Mouse (Mus musculus): ENCODE measurements at regions not wholly inside any gene's neighbourhood (a gene's known extent, or its start where the extent isn't known, plus 50 kb on each side); places are given as distances from the start of the nearest gene placed in this dataset.

DNA sequence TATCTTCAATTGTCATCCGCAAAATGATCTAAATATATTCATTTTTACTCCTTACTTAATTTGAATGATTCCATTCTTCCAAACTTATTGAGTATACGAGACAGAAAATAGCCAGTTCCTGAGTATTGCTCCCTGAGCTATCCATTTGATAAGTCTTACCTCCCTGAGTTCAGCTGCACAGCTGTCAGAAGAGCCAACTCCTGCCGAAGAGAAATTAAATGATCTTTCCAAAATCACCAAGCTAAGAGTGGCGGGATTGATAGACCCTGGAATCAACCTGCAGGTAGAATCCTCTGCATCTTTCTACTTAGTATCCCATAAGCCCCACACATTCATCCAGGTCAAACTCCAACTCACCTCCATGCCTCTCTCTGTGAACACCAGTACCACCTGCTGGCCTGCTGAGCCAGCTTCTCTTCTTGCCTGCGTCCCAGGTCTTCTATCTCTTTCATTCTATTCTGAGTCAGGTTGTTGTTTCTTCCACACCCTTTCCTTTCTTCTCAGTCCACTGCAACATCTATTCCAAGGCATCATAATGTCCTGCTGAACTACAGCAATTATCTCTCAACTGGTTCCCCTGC is 124.2 kb downstream of the Cpeb2 start:
- WGBS, result 89% methylated on average over 5 of the region's 5 CpGs
- H3K36me3 ChIP-seq (ENCODE audit: control insufficient read depth, insufficient read depth, low read length), result no peaks in the 10 kb centered on the region
- H3K4me2 ChIP-seq (ENCODE audit: low read depth), result no peak overlapping the region
- ATAC-seq (ENCODE audit: insufficient read depth, low FRiP score, low TSS enrichment) (no peak), DNase-seq (ENCODE audit: low spot score) (no peak)
- H3K9me3 ChIP-seq (ENCODE audit: control insufficient read depth, low read length), result no peaks in the 10 kb centered on the region
- H3K4me3 ChIP-seq (ENCODE audit: low read depth, low read length), result no peak overlapping the region
- no peak overlapping the region for H3K27ac ChIP-seq (ENCODE audit: low read depth, low read length)
- peaks cover 12% of the 10 kb centered on the region for H3K4me1 ChIP-seq (ENCODE audit: control insufficient read depth, insufficient read depth, low read length)
- no peak overlapping the region for H3K9ac ChIP-seq (ENCODE audit: low read length)
- H3K27me3 ChIP-seq (ENCODE audit: control insufficient read depth, insufficient read depth, low read length), result no peaks in the 10 kb centered on the region

DNA sequence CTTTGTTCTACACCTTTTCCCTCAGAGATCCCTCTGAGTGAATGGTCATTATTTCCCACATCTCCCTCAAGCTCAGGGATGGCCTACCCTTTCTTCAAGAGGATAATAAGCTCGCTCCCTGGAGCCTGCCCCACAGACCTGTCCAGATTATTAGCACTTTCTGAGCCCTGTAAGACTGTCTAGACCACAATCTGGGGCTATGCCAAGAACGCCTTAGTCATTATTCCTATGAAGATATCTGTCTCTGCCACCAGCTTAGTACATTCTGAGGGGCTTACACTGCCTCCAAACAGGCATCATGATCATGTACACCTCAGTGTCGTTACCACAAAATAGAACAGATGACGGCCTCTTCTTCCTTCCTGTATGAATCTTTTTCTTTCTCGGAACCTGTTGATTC is 124.9 kb downstream of the Cpeb2 start:
- no peaks in the 10 kb centered on the region for H3K27me3 ChIP-seq (ENCODE audit: control insufficient read depth, insufficient read depth, low read length)
- no peak overlapping the region for H3K9ac ChIP-seq (ENCODE audit: low read length)
- H3K4me2 ChIP-seq (ENCODE audit: low read depth), result no peak overlapping the region
- H3K27ac ChIP-seq (ENCODE audit: low read depth, low read length), result no peak overlapping the region
- 90% methylated on average over 5 of the region's 5 CpGs for WGBS
- no peak overlapping the region for H3K4me3 ChIP-seq (ENCODE audit: low read depth, low read length)
- no peaks in the 10 kb centered on the region for H3K36me3 ChIP-seq (ENCODE audit: control insufficient read depth, insufficient read depth, low read length)
- no peak for ATAC-seq (ENCODE audit: insufficient read depth, low FRiP score, low TSS enrichment)
- DNase-seq (ENCODE audit: low spot score), result no peak
- peaks cover 12% of the 10 kb centered on the region for H3K4me1 ChIP-seq (ENCODE audit: control insufficient read depth, insufficient read depth, low read length)
- H3K9me3 ChIP-seq (ENCODE audit: control insufficient read depth, low read length), result no peaks in the 10 kb centered on the region

DNA sequence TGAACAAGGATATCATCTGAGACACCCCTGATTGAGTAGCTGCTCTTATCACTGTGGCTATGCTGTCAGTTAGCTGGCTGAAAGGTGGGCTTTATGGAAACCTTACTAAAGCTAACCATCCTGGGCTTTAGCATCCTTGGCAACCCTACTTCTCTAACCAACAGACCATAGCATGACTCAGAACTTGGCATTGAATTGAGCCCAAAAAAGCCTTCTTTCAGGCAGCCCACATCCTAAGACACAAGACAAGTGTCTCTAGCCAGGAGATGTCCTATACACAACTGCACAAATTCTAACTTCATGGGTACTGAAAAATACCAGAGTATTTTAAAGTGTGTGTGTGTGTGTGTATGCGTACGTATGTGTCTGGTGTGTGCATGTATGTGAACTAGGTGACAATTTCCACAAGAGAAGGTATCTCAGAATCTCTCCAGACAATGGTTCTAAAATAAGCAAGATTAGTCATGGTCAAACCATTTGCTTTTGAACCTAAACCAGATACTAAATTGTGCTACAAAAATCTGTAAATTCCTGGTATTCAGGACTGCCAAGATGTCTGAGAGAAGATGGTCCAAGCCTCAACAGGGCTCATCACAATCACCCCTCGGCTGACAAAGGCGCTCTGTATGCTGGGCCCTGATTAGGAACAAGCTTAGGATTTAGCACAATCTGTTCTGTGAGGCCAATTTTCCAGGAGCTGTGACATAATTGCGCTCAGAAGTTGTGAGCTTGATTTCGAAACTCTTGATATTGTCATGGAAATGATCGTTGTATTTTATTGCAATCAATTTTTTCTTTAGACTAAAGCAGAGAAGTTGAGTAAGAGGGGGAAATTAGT is 126.2 kb downstream of the Cpeb2 start:
- WGBS, result 85% methylated on average over 7 of the region's 7 CpGs

DNA sequence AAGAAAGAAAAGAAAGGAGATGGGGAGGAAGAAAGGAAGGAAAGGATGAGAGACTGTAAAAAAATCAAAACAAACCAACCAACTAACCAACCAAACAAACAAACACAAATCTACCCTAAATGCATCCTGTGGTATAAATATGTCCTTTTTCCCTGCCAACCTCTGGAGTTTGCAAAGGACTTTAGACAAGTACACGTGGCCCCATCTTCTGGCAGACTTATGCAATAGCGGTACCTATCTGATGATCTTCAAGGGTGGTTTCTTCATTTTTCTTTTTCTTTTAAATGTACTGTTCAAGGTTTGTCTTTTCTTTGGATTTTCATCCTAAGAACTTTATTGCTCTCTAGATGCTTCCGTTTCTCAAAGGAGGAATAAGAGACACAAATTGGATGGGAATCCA is 127.3 kb downstream of the Cpeb2 start:
- Histone ChIP-seq H3K4me1 (ENCODE audit: control insufficient read depth, insufficient read depth, low read length) (no peaks in the 10 kb centered on the region), H3K36me3 (ENCODE audit: control insufficient read depth, insufficient read depth, low read length) (no peaks in the 10 kb centered on the region), H3K27me3 (ENCODE audit: control insufficient read depth, insufficient read depth, low read length) (no peaks in the 10 kb centered on the region), H3K9ac (ENCODE audit: low read length) (no peak overlapping the region), H3K4me3 (ENCODE audit: low read depth, low read length) (no peak overlapping the region), H3K4me2 (ENCODE audit: low read depth) (no peak overlapping the region), H3K9me3 (ENCODE audit: control insufficient read depth, low read length) (no peaks in the 10 kb centered on the region), H3K27ac (ENCODE audit: low read depth, low read length) (no peak overlapping the region)
- DNase-seq (ENCODE audit: low spot score), result peak; percentile 30
- WGBS, result 54% methylated on average over 3 of the region's 3 CpGs
- ATAC-seq (ENCODE audit: insufficient read depth, low FRiP score, low TSS enrichment), result no peak

More for the DNA sequence above, 126.2 kb downstream of the Cpeb2 start:
- peaks cover 6% of the 10 kb centered on the region; the same call in 1 of the 2 replicates for H3K4me1 ChIP-seq (ENCODE audit: control insufficient read depth, insufficient read depth, low read length)
- no peaks in the 10 kb centered on the region for H3K27me3 ChIP-seq (ENCODE audit: control insufficient read depth, insufficient read depth, low read length)
- H3K4me3 ChIP-seq (ENCODE audit: low read depth, low read length), result no peak overlapping the region
- no peak overlapping the region for H3K27ac ChIP-seq (ENCODE audit: low read depth, low read length)
- no peak overlapping the region for H3K4me2 ChIP-seq (ENCODE audit: low read depth)
- no peaks in the 10 kb centered on the region for H3K36me3 ChIP-seq (ENCODE audit: control insufficient read depth, insufficient read depth, low read length)
- no peak for ATAC-seq (ENCODE audit: insufficient read depth, low FRiP score, low TSS enrichment)
- no peak overlapping the region for H3K9ac ChIP-seq (ENCODE audit: low read length)
- no peaks in the 10 kb centered on the region for H3K9me3 ChIP-seq (ENCODE audit: control insufficient read depth, low read length)
- no peak for DNase-seq (ENCODE audit: low spot score)

DNA sequence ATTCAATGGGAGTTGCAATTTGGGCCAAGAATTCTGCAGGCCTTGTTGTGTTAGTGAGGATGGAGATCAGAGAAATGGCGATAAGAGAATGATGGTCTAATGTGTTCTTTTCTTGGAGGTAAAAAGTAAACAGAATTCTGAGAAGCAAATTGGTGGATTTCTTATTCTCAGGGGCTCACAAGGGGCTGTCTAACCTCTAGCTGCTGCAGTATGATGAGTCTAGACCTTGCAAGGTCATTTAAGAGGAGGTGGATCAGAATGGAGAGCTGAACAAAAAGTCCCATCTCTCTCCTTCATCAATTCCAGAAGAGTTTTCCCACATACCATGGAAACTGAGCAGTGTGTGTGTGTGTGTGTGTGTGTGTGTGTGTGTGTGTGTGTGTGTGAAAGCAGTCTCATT is 128.1 kb downstream of the Cpeb2 start:
- Histone ChIP-seq H3K4me1 (ENCODE audit: control insufficient read depth, insufficient read depth, low read length) (no peaks in the 10 kb centered on the region), H3K27ac (ENCODE audit: low read depth, low read length) (no peak overlapping the region), H3K9me3 (ENCODE audit: control insufficient read depth, low read length) (no peaks in the 10 kb centered on the region), H3K4me2 (ENCODE audit: low read depth) (no peak overlapping the region), H3K4me3 (ENCODE audit: low read depth, low read length) (no peak overlapping the region), H3K36me3 (ENCODE audit: control insufficient read depth, insufficient read depth, low read length) (no peaks in the 10 kb centered on the region), H3K27me3 (ENCODE audit: control insufficient read depth, insufficient read depth, low read length) (no peaks in the 10 kb centered on the region), H3K9ac (ENCODE audit: low read length) (no peak overlapping the region)
- ATAC-seq (ENCODE audit: insufficient read depth, low FRiP score, low TSS enrichment) (no peak), DNase-seq (ENCODE audit: low spot score) (no peak)
- WGBS, result 89% methylated on average over 1 of the region's 1 CpGs

DNA sequence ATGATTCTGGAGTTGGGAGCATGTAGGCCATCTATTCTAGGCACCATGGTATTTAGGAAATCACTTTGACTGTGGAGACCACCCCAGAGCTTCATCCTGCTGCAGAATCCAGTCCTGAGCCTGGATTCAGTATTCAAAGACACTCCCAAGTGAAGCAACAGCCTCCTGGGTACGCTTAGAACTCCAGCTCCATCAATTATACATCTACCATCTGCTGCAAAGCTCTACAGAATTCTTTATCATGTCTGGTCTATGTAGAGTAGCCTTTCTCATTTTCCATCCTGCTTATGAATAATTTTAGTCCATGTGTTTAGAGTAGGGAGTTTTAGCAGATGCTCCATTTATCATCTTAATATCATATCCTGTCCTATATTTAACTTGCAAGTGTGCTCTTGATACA is 139.4 kb downstream of the Cpeb2 start:
- H3K4me2 ChIP-seq (ENCODE audit: low read depth), result no peak overlapping the region
- no peak overlapping the region for H3K9ac ChIP-seq (ENCODE audit: low read length)
- H3K27ac ChIP-seq (ENCODE audit: low read depth, low read length), result no peak overlapping the region
- H3K9me3 ChIP-seq (ENCODE audit: control insufficient read depth, low read length), result no peaks in the 10 kb centered on the region
- 65% methylated on average over 1 of the region's 1 CpGs for WGBS
- no peaks in the 10 kb centered on the region for H3K36me3 ChIP-seq (ENCODE audit: control insufficient read depth, insufficient read depth, low read length)
- no peak for ATAC-seq (ENCODE audit: insufficient read depth, low FRiP score, low TSS enrichment)
- no peak for DNase-seq (ENCODE audit: low spot score)
- H3K27me3 ChIP-seq (ENCODE audit: control insufficient read depth, insufficient read depth, low read length), result no peaks in the 10 kb centered on the region
- H3K4me3 ChIP-seq (ENCODE audit: low read depth, low read length), result no peak overlapping the region
- H3K4me1 ChIP-seq (ENCODE audit: control insufficient read depth, insufficient read depth, low read length), result no peaks in the 10 kb centered on the region

DNA sequence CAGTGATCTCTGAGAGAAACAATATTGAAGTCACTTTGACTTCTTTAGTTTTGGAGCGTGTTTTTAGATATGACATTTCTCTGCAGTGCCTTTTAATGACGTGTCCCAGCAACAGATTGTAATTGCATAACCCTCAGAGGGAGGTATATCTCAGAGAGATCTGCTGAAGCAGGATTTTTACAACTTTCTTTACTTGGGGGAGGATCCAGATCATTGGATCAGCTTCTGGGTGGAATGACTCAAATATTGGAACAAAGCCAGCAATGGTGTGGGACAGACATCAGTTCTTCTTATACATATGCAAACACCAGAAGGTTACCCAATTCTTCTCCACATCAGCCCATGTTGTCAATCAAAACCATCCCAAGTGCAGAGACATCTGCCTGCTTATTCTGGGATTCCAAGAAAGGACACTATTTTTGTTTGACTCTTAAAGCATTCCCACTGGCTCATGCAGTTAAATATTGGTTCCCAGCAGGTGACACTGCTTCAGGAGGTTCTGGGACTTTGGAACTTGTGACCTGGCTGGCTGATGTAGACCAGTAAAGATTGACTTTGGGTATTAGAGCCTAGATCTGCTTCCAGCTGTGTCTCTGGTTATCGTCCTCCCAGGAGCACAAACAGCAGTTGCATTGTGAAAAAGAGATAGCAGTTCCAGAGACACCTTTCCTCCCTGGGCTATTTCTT is 130.5 kb upstream of the C1qtnf7 start:
- Histone ChIP-seq H3K4me1 (ENCODE audit: control insufficient read depth, insufficient read depth, low read length) (no peaks in the 10 kb centered on the region), H3K9ac (ENCODE audit: low read length) (no peak overlapping the region), H3K27ac (ENCODE audit: low read depth, low read length) (no peak overlapping the region), H3K4me2 (ENCODE audit: low read depth) (no peak overlapping the region), H3K9me3 (ENCODE audit: control insufficient read depth, low read length) (no peaks in the 10 kb centered on the region), H3K27me3 (ENCODE audit: control insufficient read depth, insufficient read depth, low read length) (no peaks in the 10 kb centered on the region), H3K4me3 (ENCODE audit: low read depth, low read length) (no peak overlapping the region), H3K36me3 (ENCODE audit: control insufficient read depth, insufficient read depth, low read length) (no peaks in the 10 kb centered on the region)
- 84% methylated on average over 3 of the region's 3 CpGs for WGBS
- ATAC-seq (ENCODE audit: insufficient read depth, low FRiP score, low TSS enrichment) (no peak), DNase-seq (ENCODE audit: low spot score) (no peak)

DNA sequence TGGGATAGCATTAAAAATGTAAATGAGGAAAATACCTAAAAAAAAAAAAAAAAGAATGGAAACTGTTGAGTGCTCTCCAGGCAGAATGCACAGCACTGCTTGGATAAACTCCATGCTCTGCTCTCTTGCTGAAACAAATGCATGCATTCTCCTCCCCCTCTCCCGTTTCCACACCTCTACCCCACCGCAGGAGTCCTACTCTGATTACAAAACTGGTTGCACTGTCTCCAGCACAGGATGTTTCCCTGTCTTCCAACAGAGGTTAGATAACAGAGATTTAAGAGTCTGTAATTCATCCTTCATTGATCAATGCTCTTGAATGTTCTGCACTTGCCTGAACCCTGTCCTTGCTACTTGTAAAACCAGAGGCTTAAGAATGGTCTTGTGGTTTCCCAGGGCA is 124.3 kb upstream of the C1qtnf7 start:
- no peak overlapping the region for H3K9ac ChIP-seq (ENCODE audit: low read length)
- H3K27ac ChIP-seq (ENCODE audit: low read depth, low read length), result no peak overlapping the region
- H3K9me3 ChIP-seq (ENCODE audit: control insufficient read depth, low read length), result no peaks in the 10 kb centered on the region
- no peak overlapping the region for H3K4me2 ChIP-seq (ENCODE audit: low read depth)
- no peak overlapping the region for H3K4me3 ChIP-seq (ENCODE audit: low read depth, low read length)
- H3K4me1 ChIP-seq (ENCODE audit: control insufficient read depth, insufficient read depth, low read length), result no peaks in the 10 kb centered on the region
- H3K36me3 ChIP-seq (ENCODE audit: control insufficient read depth, insufficient read depth, low read length), result no peaks in the 10 kb centered on the region
- DNase-seq (ENCODE audit: low spot score), result no peak
- WGBS, result 18% methylated on average over 2 of the region's 2 CpGs
- ATAC-seq (ENCODE audit: insufficient read depth, low FRiP score, low TSS enrichment), result no peak
- no peaks in the 10 kb centered on the region for H3K27me3 ChIP-seq (ENCODE audit: control insufficient read depth, insufficient read depth, low read length)

Measured in neural tube, embryonic 11.5 days (tissue).